Mouse (Mus musculus) erythroblast, embryonic 14.5 days (primary cell): ENCODE data around the gene Pygl. TPM values are rescaled to one million over a fixed set of nuclear protein-coding genes. Genes with fewer than 3 reads are reported as not detected.
"Not testable (repeated sequence)": the region's sequence is repeated elsewhere in the genome, so short reads cannot be mapped to it uniquely, and the experiment has no call there.

ENCODE experiments used
- H3K27me3 ChIP-seq: 2 replicates; pipeline ENCODE4 v1.6.1; 2012; ENCODE audit warnings: inconsistent platforms; ENCODE audit not compliant: control insufficient read depth
- H3K36me3 ChIP-seq: 2 replicates; pipeline ENCODE4 v1.6.1; 2012; ENCODE audit warnings: mild to moderate bottlenecking, inconsistent platforms; ENCODE audit not compliant: control insufficient read depth
- H3K4me1 ChIP-seq: 2 replicates; pipeline ENCODE4 v1.6.1; 2012; ENCODE audit warnings: inconsistent platforms; ENCODE audit not compliant: control insufficient read depth
- H3K4me3 ChIP-seq: replicated peaks from 2 replicates; pipeline ENCODE3; 2012; ENCODE audit warnings: moderate library complexity, mild to moderate bottlenecking, inconsistent platforms
- H3K9me3 ChIP-seq: 2 replicates; pipeline ENCODE4 v1.6.1; 2012; ENCODE audit warnings: low read length, inconsistent platforms, mixed read lengths; ENCODE audit not compliant: control insufficient read depth
- GATA1 ChIP-seq: IDR thresholded peaks from 2 replicates; pipeline ENCODE4 v1.6.1; 2012; ENCODE audit warnings: low read length, inconsistent platforms, mixed read lengths
- TAL1 ChIP-seq: IDR thresholded peaks from 3 replicates; pipeline ENCODE4 v1.6.1; 2012; ENCODE audit warnings: low read length, inconsistent platforms, mixed read lengths
- polyA plus RNA-seq: library from polyadenylated mRNA; stranded (reverse); fragments of >175 nt; gene quantifications from 2 replicates; pipeline ENCODE4 v1.2.3, GENCODE M21; 2012

Pygl gene
- polyA plus RNA-seq, 1 experiment = 0.15 TPM

GRCm38 (mm10) chr12:70184173-70184783 lies 47.0 kb downstream of the Pygl start:
- Histone ChIP-seq H3K36me3 (no peaks in the 10 kb centered on the region), H3K9me3 (peaks cover 21% of the 10 kb centered on the region), H3K27me3 (no peaks in the 10 kb centered on the region), H3K4me3 (no peak overlapping the region), H3K4me1 (no peaks in the 10 kb centered on the region)
- no peak for TF ChIP-seq TAL1
- no peak for TF ChIP-seq GATA1

GRCm38 (mm10) chr12:70183507-70183906 lies 47.8 kb downstream of the Pygl start:
- H3K9me3 ChIP-seq = peaks cover 21% of the 10 kb centered on the region
- not testable (repeated sequence) for H3K4me3 ChIP-seq, H3K27me3 ChIP-seq, H3K4me1 ChIP-seq, H3K36me3 ChIP-seq

GRCm38 (mm10) chr12:70169969-70170368 lies 61.3 kb downstream of the Pygl start:
- no peaks in the 10 kb centered on the region for H3K9me3 ChIP-seq
- no peak overlapping the region for H3K4me3 ChIP-seq
- no peak for TF ChIP-seq TAL1
- no peaks in the 10 kb centered on the region for H3K36me3 ChIP-seq
- H3K4me1 ChIP-seq = no peaks in the 10 kb centered on the region
- H3K27me3 ChIP-seq = no peaks in the 10 kb centered on the region

GRCm38 (mm10) chr12:70167950-70168349 lies 63.3 kb downstream of the Pygl start:
- no peaks in the 10 kb centered on the region for H3K4me1 ChIP-seq
- TF ChIP-seq GATA1 (no peak), TAL1 (no peak)
- H3K9me3 ChIP-seq = no peaks in the 10 kb centered on the region
- H3K27me3 ChIP-seq = no peaks in the 10 kb centered on the region
- no peaks in the 10 kb centered on the region for H3K36me3 ChIP-seq
- H3K4me3 ChIP-seq = no peak overlapping the region

GRCm38 (mm10) chr12:70164741-70165140 lies 66.5 kb downstream of the Pygl start:
- Histone ChIP-seq H3K36me3 (no peaks in the 10 kb centered on the region), H3K27me3 (no peaks in the 10 kb centered on the region), H3K4me1 (no peaks in the 10 kb centered on the region), H3K4me3 (no peak overlapping the region), H3K9me3 (no peaks in the 10 kb centered on the region)
- no peak for TF ChIP-seq GATA1

GRCm38 (mm10) chr12:70161057-70161456 lies 70.2 kb downstream of the Pygl start:
- Histone ChIP-seq H3K9me3 (no peaks in the 10 kb centered on the region), H3K4me1 (no peaks in the 10 kb centered on the region), H3K27me3 (no peaks in the 10 kb centered on the region), H3K4me3 (no peak overlapping the region), H3K36me3 (no peaks in the 10 kb centered on the region)
- no peak for TF ChIP-seq GATA1
- TF ChIP-seq TAL1 = no peak

- Histone ChIP-seq H3K27me3 (no peaks in the 10 kb centered on the region; the same call in 1 of the 2 replicates), H3K4me1 (no peaks in the 10 kb centered on the region), H3K9me3 (no peaks in the 10 kb centered on the region), H3K4me3 (no peak overlapping the region), H3K36me3 (no peaks in the 10 kb centered on the region)
- TF ChIP-seq TAL1 (no peak), GATA1 (no peak)
These were observed 73.8 kb downstream of the Pygl start for GRCm38 (mm10) chr12:70157292-70158066.

GRCm38 (mm10) chr12:70156222-70156621 lies 75.1 kb downstream of the Pygl start:
- H3K9me3 ChIP-seq = no peaks in the 10 kb centered on the region

GRCm38 (mm10) chr12:70153842-70154241 lies 77.4 kb downstream of the Pygl start, which contains the start of gene Abhd12b:
Abhd12b (plus strand) TSS chr12:70154142.
- H3K36me3 ChIP-seq = no peaks in the 10 kb centered on the region
- TF ChIP-seq GATA1 = no peak
- no peak for TF ChIP-seq TAL1
- peaks cover 1% of the 10 kb centered on the region for H3K27me3 ChIP-seq
- no peaks in the 10 kb centered on the region for H3K9me3 ChIP-seq
- H3K4me1 ChIP-seq = no peaks in the 10 kb centered on the region; the same call in 1 of the 2 replicates
- H3K4me3 ChIP-seq = no peak within 1 kb of the TSS

More at GRCm38 (mm10) chr12:70156222-70156621, 75.1 kb downstream of the Pygl start:
- Histone ChIP-seq H3K4me3 (no peak overlapping the region), H3K27me3 (no peaks in the 10 kb centered on the region; the same call in 1 of the 2 replicates), H3K36me3 (no peaks in the 10 kb centered on the region), H3K4me1 (no peaks in the 10 kb centered on the region)
- TF ChIP-seq TAL1 (no peak), GATA1 (no peak)
